Mouse (Mus musculus) limb, embryonic 13.5 days (tissue): Measurements from ENCODE around the gene Slc35e4. TPM values are rescaled to one million over a fixed set of nuclear protein-coding genes. Genes with fewer than 3 reads are reported as not detected.
"Not testable (repeated sequence)": the region's sequence is repeated elsewhere in the genome, so short reads cannot be mapped to it uniquely, and the experiment has no call there.

Experiments used
- ATAC-seq: fragments of 200-750 bp; cut with Nextera tagmentation; 2 replicates; pipeline ENCODE4 v1.8.0; 2017; ENCODE audit warnings: low read depth, moderate number of reproducible peaks, moderate TSS enrichment; ENCODE audit not compliant: low FRiP score
- H3K27ac ChIP-seq: fragments of 300-500 bp; sonication (generic); 2 replicates; pipeline ENCODE4 v1.5.1; 2015; ENCODE audit warnings: inconsistent platforms, mild to moderate bottlenecking, moderate library complexity
- H3K27me3 ChIP-seq: fragments of 300-500 bp; sonication (generic); 2 replicates; pipeline ENCODE4 v1.6.1; 2015; ENCODE audit warnings: mild to moderate bottlenecking, inconsistent platforms
- H3K36me3 ChIP-seq: fragments of 300-500 bp; sonication (generic); 2 replicates; pipeline ENCODE4 v1.6.1; 2015; ENCODE audit warnings: inconsistent platforms, mild to moderate bottlenecking, moderate library complexity
- H3K4me1 ChIP-seq: fragments of 300-500 bp; sonication (generic); 2 replicates; pipeline ENCODE4 v1.6.1; 2015; ENCODE audit warnings: inconsistent platforms
- H3K4me2 ChIP-seq: fragments of 300-500 bp; sonication (generic); replicated peaks from 2 replicates; pipeline ENCODE4 v1.6.1; 2015; ENCODE audit warnings: inconsistent platforms, mild to moderate bottlenecking, moderate library complexity
- H3K4me3 ChIP-seq: fragments of 300-500 bp; sonication (generic); 2 replicates; pipeline ENCODE4 v1.5.1; 2015; ENCODE audit warnings: moderate library complexity, mild to moderate bottlenecking, inconsistent platforms
- H3K9ac ChIP-seq: fragments of 300-500 bp; sonication (generic); 2 replicates; pipeline ENCODE4 v1.6.1; 2015; ENCODE audit warnings: mild to moderate bottlenecking, inconsistent platforms
- H3K9me3 ChIP-seq: fragments of 300-500 bp; sonication (generic); 2 replicates; pipeline ENCODE4 v1.6.1; 2016; ENCODE audit warnings: inconsistent platforms
- WGBS: fragments of 180-500 bp; shearing (Covaris S2); methylation state at CpG from one replicate; pipeline ENCODE4 v1.1.7; 2015; 5-methylcytosine and 5-hydroxymethylcytosine counted together
- polyA plus RNA-seq: library from polyadenylated mRNA; unstranded; fragments of >200 nt; fragmentation: Nextera tagmentation; extraction: Ambion mirVana; gene quantifications from 2 replicates; pipeline ENCODE4 v1.2.1, GENCODE M21; 2015

The Slc35e4 gene
- polyA plus RNA-seq, result 3.5 and 4.1 TPM in 2 replicates

DNA sequence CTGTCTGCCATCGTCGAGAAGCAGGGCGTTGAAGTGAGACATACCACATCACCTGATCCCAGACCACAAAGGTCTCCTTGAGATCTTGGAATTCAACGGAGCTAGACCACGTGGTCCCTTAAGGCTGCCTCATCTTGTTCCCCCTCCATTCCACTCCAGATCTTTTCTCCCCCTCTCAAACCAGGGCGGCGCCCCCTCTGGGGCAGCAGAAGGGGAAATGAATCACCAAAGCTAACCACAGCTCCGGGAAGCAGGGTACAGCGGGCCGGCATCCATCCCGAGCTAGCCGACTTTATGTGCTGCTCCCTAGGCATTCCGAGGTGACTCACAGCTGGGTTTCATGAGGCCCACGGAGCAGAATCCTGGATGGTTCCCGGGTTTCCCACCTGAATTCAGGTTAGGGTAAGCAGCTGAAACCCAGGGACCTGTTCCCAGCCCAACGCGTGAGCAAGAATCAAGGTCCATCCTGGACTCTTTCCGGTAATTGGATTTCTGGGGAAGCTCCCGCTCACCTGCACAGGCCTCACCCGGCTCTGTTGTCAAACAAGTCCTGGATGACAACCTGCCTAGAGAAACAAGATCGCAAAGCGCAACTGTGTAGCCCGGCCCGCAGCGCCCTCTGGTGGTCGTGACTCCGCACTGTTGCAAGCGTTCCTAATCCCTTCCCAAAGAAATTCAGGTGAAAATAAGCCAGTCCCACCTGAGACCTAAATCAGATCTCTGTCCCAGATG is at the start of gene Slc35e4:
Gene Slc35e4 (minus strand): TSS at position 556 of the 732 bp plus-strand sequence.
- Histone ChIP-seq H3K4me2 (peak within 1 kb of the TSS; percentile 93), H3K9ac (peak within 1 kb of the TSS; percentile 66), H3K27ac (peak within 1 kb of the TSS; percentile 33; the same call in 1 of the 2 replicates), H3K27me3 (peaks cover 20% of the 10 kb centered on the region), H3K9me3 (no peaks in the 10 kb centered on the region), H3K4me1 (peaks cover 26% of the 10 kb centered on the region), H3K36me3 (peaks cover 5% of the 10 kb centered on the region; the same call in 1 of the 2 replicates), H3K4me3 (peak within 1 kb of the TSS; percentile 63)
- ATAC-seq, result peak; percentile 76
- WGBS, result under 1% methylated on average over 28 of the region's 28 CpGs

DNA sequence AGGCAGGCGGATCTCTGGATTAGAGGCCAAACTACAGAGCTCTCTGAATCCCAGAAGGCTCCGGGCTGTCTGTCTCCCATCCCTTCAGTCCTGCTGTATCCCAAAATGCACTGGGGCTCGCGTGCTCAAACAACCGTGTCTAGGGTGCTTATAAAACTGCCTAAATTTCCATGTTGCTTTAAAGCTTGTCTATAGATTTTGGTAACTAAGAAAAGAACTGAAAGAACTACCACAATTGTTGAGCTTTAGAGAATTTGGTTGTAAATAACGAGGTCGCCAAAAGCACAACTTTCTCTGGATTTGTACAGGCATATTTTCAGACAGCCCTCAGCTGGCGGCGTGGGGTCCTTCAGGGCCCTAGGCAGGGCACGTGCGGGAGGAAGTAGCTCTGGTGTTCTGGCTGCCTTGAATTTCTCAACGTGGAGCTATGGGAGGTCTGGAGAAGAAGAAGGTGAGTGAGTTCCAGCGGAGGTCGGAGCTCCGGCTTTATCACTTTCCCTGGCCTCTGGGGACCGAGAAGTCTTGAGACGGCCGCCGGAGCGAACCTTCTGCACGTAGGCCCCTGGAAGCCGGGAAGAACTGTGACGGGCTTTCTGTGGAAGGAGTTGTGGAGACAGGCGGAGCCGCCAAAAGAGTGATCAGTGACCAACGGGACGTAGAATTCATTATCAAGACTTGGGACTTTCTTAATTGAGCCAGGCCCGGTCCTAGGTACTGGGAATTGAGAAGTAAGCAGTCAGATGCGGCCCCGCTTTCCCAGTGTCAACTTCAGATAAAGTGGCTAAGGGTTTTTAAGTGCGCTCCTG is 49.3 kb upstream of the Slc35e4 start, which contains the start of gene Pes1:
Gene Pes1 (plus strand): TSS at position 366 of the 806 bp plus-strand sequence.
- Histone ChIP-seq H3K4me1 (peaks cover 16% of the 10 kb centered on the region), H3K36me3 (peaks cover 15% of the 10 kb centered on the region), H3K4me3 (peak within 1 kb of the TSS; percentile 88), H3K9ac (peak within 1 kb of the TSS; percentile 89), H3K27ac (peak within 1 kb of the TSS; percentile 40; the same call in 1 of the 2 replicates), H3K27me3 (no peaks in the 10 kb centered on the region), H3K9me3 (no peaks in the 10 kb centered on the region), H3K4me2 (peak within 1 kb of the TSS; percentile 81)
- peak; percentile 94 for ATAC-seq
- WGBS, result under 1% methylated on average over 31 of the region's 31 CpGs

DNA sequence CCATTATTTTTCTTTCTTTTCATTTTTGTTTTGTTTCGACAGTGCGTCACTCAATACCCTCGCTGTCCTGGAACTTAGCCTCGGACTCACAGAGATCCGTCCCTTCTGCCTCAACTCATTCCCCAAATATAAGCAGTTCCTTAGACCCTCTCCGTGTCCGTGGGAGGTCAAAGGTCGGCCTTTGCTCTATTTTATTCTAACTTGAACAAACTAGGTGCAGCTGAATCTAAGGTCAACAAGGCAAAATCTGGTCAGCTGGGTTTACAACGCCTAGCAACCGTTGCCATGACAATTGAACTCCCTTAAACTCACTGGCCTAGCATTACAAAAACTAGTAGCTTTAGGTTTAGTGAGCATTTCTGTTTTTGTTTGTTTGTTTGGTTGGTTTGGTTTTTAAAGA is 48.7 kb upstream of the Slc35e4 start:
- Histone ChIP-seq H3K9ac (no peak overlapping the region), H3K27me3 (no peaks in the 10 kb centered on the region), H3K4me3 (peak overlapping the region; percentile 88), H3K4me1 (peaks cover 16% of the 10 kb centered on the region), H3K9me3 (no peaks in the 10 kb centered on the region), H3K27ac (no peak overlapping the region), H3K4me2 (peak overlapping the region; percentile 81), H3K36me3 (peaks cover 9% of the 10 kb centered on the region)
- 84% methylated on average over 10 of the region's 10 CpGs for WGBS
- ATAC-seq, result no peak

DNA sequence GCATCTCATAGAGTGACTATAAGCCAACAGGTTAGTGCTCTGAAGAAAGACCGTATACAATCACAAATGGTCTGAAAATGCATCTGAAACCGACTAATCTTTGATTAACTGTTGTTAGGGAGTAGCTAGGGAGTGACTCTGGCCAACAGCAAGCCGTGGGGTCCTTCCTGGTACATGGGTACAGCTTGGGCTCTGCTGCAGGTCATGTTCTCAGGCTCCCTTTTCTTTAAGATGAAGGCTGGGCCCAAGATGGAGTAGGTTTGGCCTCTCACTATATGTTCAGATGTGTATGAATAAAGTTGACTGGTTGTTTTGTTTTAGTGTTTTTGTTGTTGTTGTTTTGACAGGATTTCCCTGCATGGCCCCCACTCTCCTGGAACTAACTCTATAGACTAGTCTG is 47.3 kb upstream of the Slc35e4 start:
- Histone ChIP-seq H3K27me3 (no peaks in the 10 kb centered on the region), H3K27ac (no peak overlapping the region), H3K4me1 (peaks cover 16% of the 10 kb centered on the region), H3K4me3 (no peak overlapping the region), H3K9ac (no peak overlapping the region), H3K4me2 (no peak overlapping the region), H3K9me3 (no peaks in the 10 kb centered on the region), H3K36me3 (0 out of 2 replicates have a peak, but pooled peaks cover 3% of the 10 kb centered on the region)
- no peak for ATAC-seq
- 69% methylated on average over 3 of the region's 3 CpGs for WGBS

DNA sequence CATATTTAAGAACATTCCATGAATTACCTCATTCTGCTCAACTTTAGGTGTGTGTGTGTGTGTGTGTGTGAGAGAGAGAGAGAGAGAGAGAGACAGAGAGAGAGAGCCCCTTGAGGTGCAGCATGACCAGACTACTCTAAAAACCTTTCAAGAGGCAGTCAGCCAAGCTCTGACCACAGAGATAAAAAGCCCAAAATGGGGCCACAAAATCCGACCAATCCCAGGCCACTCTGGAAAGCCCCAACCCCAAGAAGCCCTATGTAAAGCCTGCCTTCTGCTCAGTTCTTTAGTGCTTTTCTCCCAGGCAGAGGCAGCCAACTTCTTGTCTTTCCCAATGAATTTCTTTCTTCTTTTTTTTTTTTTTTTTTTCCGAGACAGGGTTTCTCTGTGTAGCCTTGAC is 46.4 kb upstream of the Slc35e4 start:
- no peaks in the 10 kb centered on the region for H3K9me3 ChIP-seq
- no peaks in the 10 kb centered on the region for H3K27me3 ChIP-seq
- 50% methylated on average over 2 of the region's 2 CpGs for WGBS
- peaks cover 14% of the 10 kb centered on the region for H3K4me1 ChIP-seq
- no peak overlapping the region for H3K4me2 ChIP-seq
- no peak overlapping the region for H3K27ac ChIP-seq
- H3K9ac ChIP-seq, result no peak overlapping the region
- no peak overlapping the region for H3K4me3 ChIP-seq
- ATAC-seq, result no peak
- H3K36me3 ChIP-seq, result no peaks in the 10 kb centered on the region

DNA sequence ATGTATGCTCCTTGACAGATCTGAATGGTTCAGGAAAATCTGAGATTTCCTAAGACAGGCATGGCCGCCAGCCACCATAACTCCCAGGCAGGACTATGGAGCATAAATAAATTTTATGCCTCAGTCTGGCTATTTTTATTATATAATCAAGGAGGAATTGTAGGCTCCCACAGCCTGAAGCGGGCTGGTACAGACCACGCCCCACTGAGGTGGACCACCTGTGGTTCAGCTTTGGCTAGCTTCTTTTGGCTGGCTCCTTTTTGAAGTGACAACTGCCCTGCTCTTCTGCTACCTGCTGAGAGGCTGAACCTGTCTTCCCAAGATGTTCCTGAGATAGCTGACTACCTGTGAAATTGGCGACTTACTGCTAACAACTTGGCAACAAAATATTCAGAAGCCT is 40.9 kb upstream of the Slc35e4 start:
- WGBS, result 80% methylated on average over 4 of the region's 4 CpGs
- not testable (repeated sequence) for H3K9me3 ChIP-seq, ATAC-seq, H3K27me3 ChIP-seq, H3K4me1 ChIP-seq, H3K36me3 ChIP-seq, H3K4me3 ChIP-seq, H3K4me2 ChIP-seq, H3K27ac ChIP-seq, H3K9ac ChIP-seq

DNA sequence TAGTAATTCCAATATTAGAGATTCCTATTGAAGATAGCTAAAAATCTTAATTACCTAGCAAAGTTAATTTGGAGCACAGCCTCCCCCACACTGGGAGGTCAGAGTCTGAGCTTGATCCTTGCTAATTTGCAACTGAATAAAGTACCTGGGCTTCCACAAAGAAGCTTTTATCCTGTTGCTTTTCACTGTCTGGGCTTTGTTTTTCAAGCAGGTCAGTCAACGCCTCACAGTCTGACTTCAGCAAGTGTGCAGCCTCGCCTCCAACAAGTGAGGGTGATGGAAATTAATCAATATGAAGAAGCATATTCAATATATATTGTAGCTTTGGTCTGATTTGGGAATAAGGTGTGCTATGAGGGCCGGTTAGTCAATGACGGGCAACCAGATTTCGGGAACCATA is 40.4 kb upstream of the Slc35e4 start:
- not testable (repeated sequence) for H3K4me1 ChIP-seq, H3K27ac ChIP-seq, H3K4me2 ChIP-seq, H3K9me3 ChIP-seq, H3K4me3 ChIP-seq, H3K36me3 ChIP-seq, H3K9ac ChIP-seq, ATAC-seq, H3K27me3 ChIP-seq
- 83% methylated on average over 5 of the region's 5 CpGs for WGBS

DNA sequence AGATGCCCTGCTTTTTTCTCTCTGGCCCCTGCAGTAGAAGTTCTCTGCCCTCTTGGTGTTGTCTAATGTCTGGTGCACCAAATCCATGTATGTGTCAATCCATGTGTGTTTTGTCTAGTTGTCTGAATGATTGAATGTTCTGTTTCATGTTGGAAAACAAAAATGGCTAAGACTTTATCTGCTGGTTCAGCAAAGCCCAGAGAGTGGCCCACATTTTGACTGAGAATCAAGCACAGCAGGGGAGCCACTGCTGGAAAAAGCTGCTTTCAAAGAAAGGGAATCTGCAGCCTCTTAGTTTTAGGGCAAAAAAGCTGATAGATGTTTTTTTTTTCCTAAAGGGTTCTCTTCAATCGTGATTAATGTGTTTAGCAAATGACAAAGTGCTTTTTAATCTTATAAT is 31.9 kb upstream of the Slc35e4 start:
- no peak for ATAC-seq
- no peaks in the 10 kb centered on the region for H3K9me3 ChIP-seq

DNA sequence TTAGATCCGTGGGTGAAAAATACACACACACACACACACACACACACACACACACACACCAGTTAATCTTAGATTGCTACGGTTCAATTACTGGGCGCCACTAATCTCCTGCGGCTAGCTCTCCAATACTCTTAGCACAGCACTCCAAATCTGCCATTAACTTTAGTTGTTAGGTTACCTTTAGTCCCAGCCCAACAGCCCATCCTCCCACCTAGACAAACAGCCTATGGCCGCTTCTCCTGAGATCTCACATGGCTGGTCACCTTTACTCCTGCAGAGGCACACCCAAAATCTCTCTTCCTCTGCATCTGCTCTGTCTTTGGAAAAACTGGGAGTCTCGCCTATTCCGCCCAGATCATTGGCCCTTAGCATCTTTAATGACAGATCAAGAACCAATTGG is 26.9 kb upstream of the Slc35e4 start:
- no peaks in the 10 kb centered on the region for H3K4me1 ChIP-seq
- whole genome bisulfite sequencing, result 81% methylated on average over 7 of the region's 7 CpGs
- H3K4me3 ChIP-seq, result no peak overlapping the region
- no peak overlapping the region for H3K9ac ChIP-seq
- no peaks in the 10 kb centered on the region for H3K36me3 ChIP-seq
- H3K4me2 ChIP-seq, result no peak overlapping the region
- H3K9me3 ChIP-seq, result no peaks in the 10 kb centered on the region
- ATAC-seq, result no peak
- peaks cover 17% of the 10 kb centered on the region for H3K27me3 ChIP-seq
- H3K27ac ChIP-seq, result no peak overlapping the region

More for the DNA sequence above, 31.9 kb upstream of the Slc35e4 start:
- no peaks in the 10 kb centered on the region for H3K4me1 ChIP-seq
- H3K4me2 ChIP-seq, result no peak overlapping the region
- H3K27me3 ChIP-seq, result peaks cover 16% of the 10 kb centered on the region
- no peak overlapping the region for H3K4me3 ChIP-seq
- H3K9ac ChIP-seq, result no peak overlapping the region
- H3K27ac ChIP-seq, result no peak overlapping the region
- no peaks in the 10 kb centered on the region for H3K36me3 ChIP-seq
- WGBS, result 21% methylated on average over 1 of the region's 1 CpGs

DNA sequence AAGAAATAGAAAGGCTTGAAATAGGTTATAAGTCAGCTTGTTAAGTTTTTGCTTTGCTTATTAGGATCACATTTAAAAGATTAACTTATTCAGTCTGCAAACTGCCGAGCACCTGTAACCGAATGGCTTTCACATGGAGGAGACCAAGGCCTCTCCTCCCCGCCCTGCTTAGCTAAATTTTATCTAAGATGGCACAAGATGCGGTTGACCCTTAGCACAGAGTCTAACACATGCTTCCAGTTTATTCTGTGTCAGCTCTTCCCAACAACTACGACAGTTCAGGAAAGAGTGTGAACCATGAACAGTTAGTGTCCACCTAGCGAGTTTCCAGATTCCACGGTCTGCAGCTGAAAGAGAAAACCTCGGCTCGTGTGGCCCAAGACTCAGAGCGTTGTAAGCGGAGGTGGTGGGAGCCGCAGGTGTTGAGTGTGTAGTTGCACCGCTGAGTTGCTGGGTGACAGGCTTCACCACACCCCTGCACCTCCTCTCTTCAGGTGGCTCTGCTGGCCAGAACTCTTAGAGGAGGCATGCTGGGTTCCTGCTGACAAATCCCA is 22.9 kb upstream of the Slc35e4 start:
- Histone ChIP-seq H3K36me3 (no peaks in the 10 kb centered on the region), H3K27me3 (0 out of 2 replicates have a peak, but pooled peaks cover 2% of the 10 kb centered on the region), H3K4me1 (no peaks in the 10 kb centered on the region), H3K4me3 (no peak overlapping the region), H3K9ac (no peak overlapping the region), H3K27ac (no peak overlapping the region), H3K9me3 (no peaks in the 10 kb centered on the region), H3K4me2 (no peak overlapping the region)
- ATAC-seq, result no peak
- WGBS, result 80% methylated on average over 13 of the region's 13 CpGs

DNA sequence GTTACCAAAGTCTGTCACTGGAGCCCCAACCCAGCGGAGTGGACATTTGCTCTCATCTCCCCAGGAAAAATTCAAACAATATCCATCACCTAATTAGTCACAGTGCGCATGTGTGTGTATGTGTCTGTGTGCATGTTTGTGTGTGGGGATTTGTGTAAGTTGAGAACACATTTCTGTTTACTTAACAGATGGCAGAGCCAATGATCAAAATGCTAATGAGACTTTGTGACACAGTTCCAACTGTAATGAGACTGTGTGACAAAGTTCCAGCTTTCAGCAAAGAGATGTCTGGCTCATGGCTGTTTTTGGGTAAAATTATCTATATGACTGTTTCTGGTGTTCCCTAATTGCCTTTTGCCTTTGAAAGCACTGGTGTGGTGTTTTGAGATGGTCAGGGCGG is 21.9 kb upstream of the Slc35e4 start:
- Histone ChIP-seq H3K9me3 (no peaks in the 10 kb centered on the region), H3K4me1 (peaks cover 6% of the 10 kb centered on the region), H3K27me3 (0 out of 2 replicates have a peak, but pooled peaks cover 2% of the 10 kb centered on the region), H3K36me3 (no peaks in the 10 kb centered on the region), H3K9ac (no peak overlapping the region), H3K27ac (no peak overlapping the region), H3K4me3 (no peak overlapping the region), H3K4me2 (no peak overlapping the region)
- no peak for ATAC-seq
- 70% methylated on average over 3 of the region's 3 CpGs for WGBS

DNA sequence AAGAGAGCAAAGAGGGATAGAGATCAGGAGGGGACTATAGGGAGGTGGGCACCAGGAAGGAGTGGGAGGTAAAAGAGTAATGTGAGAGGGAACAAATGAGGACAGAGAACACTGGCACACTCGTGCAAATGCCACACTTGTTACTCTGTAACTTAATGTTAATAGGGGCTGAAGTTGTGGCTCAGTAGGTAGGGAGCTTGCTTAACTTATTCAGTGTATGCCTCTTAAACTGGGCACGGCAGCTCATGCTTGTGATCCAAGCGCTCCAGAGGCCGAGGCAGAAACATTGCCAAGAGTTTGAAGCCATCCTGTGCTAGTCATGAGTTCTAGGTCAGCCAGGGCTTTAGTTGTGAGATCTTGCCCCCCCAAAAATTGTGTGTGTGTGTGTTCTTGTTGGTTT is 20.7 kb upstream of the Slc35e4 start:
- Histone ChIP-seq H3K4me2 (no peak overlapping the region), H3K4me3 (no peak overlapping the region), H3K36me3 (no peaks in the 10 kb centered on the region), H3K4me1 (peaks cover 15% of the 10 kb centered on the region), H3K9ac (no peak overlapping the region), H3K9me3 (no peaks in the 10 kb centered on the region), H3K27me3 (0 out of 2 replicates have a peak, but pooled peaks cover 2% of the 10 kb centered on the region), H3K27ac (no peak overlapping the region)
- ATAC-seq, result no peak
- 69% methylated on average over 4 of the region's 4 CpGs for WGBS
